ENCODE assay signal across 25 mouse cellular contexts in genomic region chr10:110951748-110952147, GRCm38 (mm10). TPM values are rescaled to one million over a fixed set of nuclear protein-coding genes. Genes with fewer than 3 reads are reported as not detected.
DNase-seq lines count a peak whose midpoint lies in the region; ATAC-seq and TF ChIP-seq lines count a peak whose summit lies in the region.
"Had no signal": no experiment of that assay in that cellular context is flagged by ENCODE, and none has a peak within 500 bp of the region (broad histone marks: within the 10 kb centered on the region; RNA-seq: fewer than 3 reads in every experiment).

No protein-coding gene starts in this region.

- H3K9me3 ChIP-seq in heart, embryonic 16.5 days (replicated peaks; ENCODE audit: control insufficient read depth, low read length) = no peaks in the 10 kb centered on the region
- no peaks in the 10 kb centered on the region for H3K9me3 ChIP-seq in neural tube, embryonic 15.5 days (replicated peaks)
- H3K9me3 ChIP-seq: embryonic facial prominence, embryonic 15.5 days; forebrain, embryonic 10.5 days; heart, embryonic 10.5 days; hindbrain, embryonic 10.5 days; hindbrain, embryonic 15.5 days had no signal

- no peak overlapping the region for H3K4me2 ChIP-seq in heart, embryonic 16.5 days (ENCODE audit: low read depth, low read length)
- H3K4me2 ChIP-seq in neural tube, embryonic 15.5 days = no peak overlapping the region
- H3K4me2 ChIP-seq: embryonic facial prominence, embryonic 15.5 days; hindbrain, embryonic 15.5 days had no signal

- TF ChIP-seq POLR2A in heart, adult 2 months (IDR thresholded peaks at IDR 0.05; ENCODE audit: insufficient read depth, low read depth, low read length) = no peak

- DNase-seq in gastrocnemius, adult 2 months = no peak
- no peak for DNase-seq in gastrocnemius, postnatal 4 days (ENCODE audit: low spot score in 2 of 2)
- DNase-seq in heart, adult 2 months = no peak
- no peak for DNase-seq in neural tube, embryonic 10.5 days (ENCODE audit: extremely low spot score, low spot score)
- peak; percentile 19 for DNase-seq in naive thymus-derived CD4-positive, alpha-beta T cell, adult 2 months (ENCODE audit: low read depth)
- DNase-seq in thymus, postnatal 4 days = no peak
- DNase-seq: adrenal gland, adult 8-10 months; adrenal gland, postnatal 36 days; B cell, adult 2 months; cerebellum, adult 11 months; cerebellum, adult 8-10 months; cerebellum, postnatal 14 days; embryo, embryonic 11 days; gastrocnemius, postnatal 36 days; heart, postnatal 14 days had no signal

- H3K27ac ChIP-seq in gastrocnemius, adult 2 months = peak overlapping the region; percentile 89
- peak overlapping the region; percentile 89 for H3K27ac ChIP-seq in heart, embryonic 16.5 days (ENCODE audit: low read length)
- H3K27ac ChIP-seq in heart, adult 2 months = no peak overlapping the region
- H3K27ac ChIP-seq in neural tube, embryonic 15.5 days (replicated peaks) = 0 out of 2 replicates have a peak overlapping the region, but pooled peaks have one; percentile 54
- H3K27ac ChIP-seq: embryonic facial prominence, embryonic 15.5 days; forebrain, embryonic 10.5 days; heart, embryonic 10.5 days; hindbrain, embryonic 10.5 days; hindbrain, embryonic 15.5 days had no signal

- no peak for ATAC-seq in heart, embryonic 16.5 days (replicated peaks; ENCODE audit: extremely low read depth, insufficient read depth, low FRiP score)
- no peak for ATAC-seq in neural tube, embryonic 15.5 days (ENCODE audit: low FRiP score)
- ATAC-seq: forebrain, embryonic 14.5 days; intestine, postnatal 0 days had no signal

- 56% methylated on average over 4 of the region's 4 CpGs for WGBS in heart, embryonic 16.5 days
- WGBS in heart, adult 2 months = 55% methylated on average over 4 of the region's 4 CpGs
- 85% methylated on average over 4 of the region's 4 CpGs for WGBS in neural tube, embryonic 15.5 days

- no peak for TF ChIP-seq EP300 in heart, adult 2 months (IDR thresholded peaks at IDR 0.05; ENCODE audit: insufficient read depth, low read depth, low read length)

- intact Hi-C loops in gastrocnemius, adult 2 months (cut with DNase I) = loop anchor here (5.0 kb wide), 1 partner anchor 159 kb away; no protein-coding TSS in a partner anchor
- intact Hi-C loops in heart, adult 2 months (cut with DNase I) = no loop called here

- no peaks in the 10 kb centered on the region for H3K27me3 ChIP-seq in heart, embryonic 16.5 days (ENCODE audit: control insufficient read depth, insufficient read depth, low read length)
- no peaks in the 10 kb centered on the region for H3K27me3 ChIP-seq in heart, adult 2 months (ENCODE audit: control insufficient read depth, insufficient read depth, low read length)
- no peaks in the 10 kb centered on the region for H3K27me3 ChIP-seq in neural tube, embryonic 15.5 days (replicated peaks)
- H3K27me3 ChIP-seq: embryonic facial prominence, embryonic 15.5 days; hindbrain, embryonic 15.5 days had no signal

- TF ChIP-seq CTCF in gastrocnemius, adult 2 months (IDR thresholded peaks at IDR 0.05) = no peak
- no peak for TF ChIP-seq CTCF in heart, adult 2 months (IDR thresholded peaks at IDR 0.05)

- no peak overlapping the region for H3K9ac ChIP-seq in heart, embryonic 16.5 days (ENCODE audit: low read length)
- H3K9ac ChIP-seq in heart, adult 2 months (ENCODE audit: low read depth, low read length) = no peak overlapping the region
- H3K9ac ChIP-seq in neural tube, embryonic 15.5 days (replicated peaks) = no peak overlapping the region
- H3K9ac ChIP-seq: embryonic facial prominence, embryonic 15.5 days; hindbrain, embryonic 15.5 days had no signal

- no peaks in the 10 kb centered on the region for H3K79me2 ChIP-seq in heart, adult 2 months (replicated peaks; ENCODE audit: control insufficient read depth, insufficient read depth, low read length)

- H3K4me3 ChIP-seq in gastrocnemius, adult 2 months = no peak overlapping the region
- no peak overlapping the region for H3K4me3 ChIP-seq in heart, embryonic 16.5 days (ENCODE audit: low read length)
- no peak overlapping the region for H3K4me3 ChIP-seq in heart, adult 2 months
- no peak overlapping the region for H3K4me3 ChIP-seq in neural tube, embryonic 15.5 days (replicated peaks)
- H3K4me3 ChIP-seq: embryonic facial prominence, embryonic 15.5 days; erythroblast, embryonic 14.5 days; forebrain, embryonic 10.5 days; heart, embryonic 10.5 days; hindbrain, embryonic 10.5 days; hindbrain, embryonic 15.5 days had no signal

- peaks cover 11% of the 10 kb centered on the region for H3K4me1 ChIP-seq in heart, embryonic 16.5 days (ENCODE audit: control insufficient read depth, insufficient read depth, low read length)
- H3K4me1 ChIP-seq in heart, adult 2 months (ENCODE audit: control insufficient read depth, insufficient read depth, low read length) = peaks cover 12% of the 10 kb centered on the region
- 0 out of 2 replicates have a peak, but pooled peaks cover 2% of the 10 kb centered on the region for H3K4me1 ChIP-seq in neural tube, embryonic 15.5 days
- H3K4me1 ChIP-seq: forebrain, embryonic 10.5 days; hindbrain, embryonic 10.5 days had no signal

- H3K36me3 ChIP-seq in heart, embryonic 16.5 days (ENCODE audit: control insufficient read depth, insufficient read depth) = peaks cover 21% of the 10 kb centered on the region
- H3K36me3 ChIP-seq in heart, adult 2 months (ENCODE audit: control insufficient read depth, insufficient read depth, low read length) = peaks cover 14% of the 10 kb centered on the region
- H3K36me3 ChIP-seq in neural tube, embryonic 15.5 days = peaks cover 29% of the 10 kb centered on the region

RNA-seq across cellular contexts. Expression of gene Csrp2, which starts 32.2 kb away (rescaled TPM):
- total RNA-seq in gastrocnemius, adult 2 months (2021) = 1 to 10 TPM; 4.1 to 6.2 TPM
- total RNA-seq in gastrocnemius, postnatal 4 days (2021) = 100 to 1,000 TPM in 1 of 2 experiments, 10 to 100 TPM in 1; 92.7 to 105 TPM
- 394 and 432 TPM in 2 replicates for polyA plus RNA-seq in heart, embryonic 16.5 days (2015; fragmentation: Nextera tagmentation; extraction: Ambion mirVana)
- 10 to 100 TPM; 37.0 to 41.6 TPM for total RNA-seq in heart, adult 2 months (2021)
- polyA plus RNA-seq in heart, adult 2 months (2012; rRNA removed) = 39.3 and 39.5 TPM in 2 replicates
- 146 and 165 TPM in 2 replicates for polyA plus RNA-seq in neural tube, embryonic 15.5 days (2015; fragmentation: Nextera tagmentation; extraction: Ambion mirVana)

RNA-seq across cellular contexts. Expression of gene Zdhhc17, which starts 58.2 kb away (rescaled TPM):
- 10 to 100 TPM; 21.3 to 24.0 TPM for total RNA-seq in gastrocnemius, adult 2 months (2021)
- 10 to 100 TPM; 31.5 to 32.4 TPM for total RNA-seq in gastrocnemius, postnatal 4 days (2021)
- polyA plus RNA-seq in heart, embryonic 16.5 days (2015; fragmentation: Nextera tagmentation; extraction: Ambion mirVana) = 18.0 and 19.1 TPM in 2 replicates
- total RNA-seq in heart, adult 2 months (2021) = 10 to 100 TPM; 20.5 to 27.6 TPM
- polyA plus RNA-seq in heart, adult 2 months (2012; rRNA removed) = 19.0 and 32.2 TPM in 2 replicates
- 49.0 and 53.5 TPM in 2 replicates for polyA plus RNA-seq in neural tube, embryonic 15.5 days (2015; fragmentation: Nextera tagmentation; extraction: Ambion mirVana)
- polyA plus RNA-seq: erythroblast, embryonic 14.5 days had no signal

Comparison
In these comparisons a context has a peak if more than half of its experiments do, and no peak if none do; other contexts are left out.
1. RNA of gene Csrp2, which starts 32.2 kb away (total RNA-seq): 92.7 to 105 TPM in gastrocnemius, postnatal 4 days and 37.0 to 41.6 TPM in heart, adult 2 months; 4.1 to 6.2 TPM in gastrocnemius, adult 2 months; every median in the first group is over 4 times any median in the second.